Mouse (Mus musculus): ENCODE results near the gene Ugt2b38. TPM values are rescaled to one million over a fixed set of nuclear protein-coding genes. Genes with fewer than 3 reads are reported as not detected.

Gene Ugt2b38
- polyA plus RNA-seq, 1 experiment = 48.1 TPM

Other genes starting within 250 kb of the Ugt2b38 start
- gene Ugt2b37, start 169.4 kb downstream of the Ugt2b38 start, polyA plus RNA-seq (2012; rRNA removed) = 0.57 and 0.99 TPM in 2 replicates
- 0.28 and 0.33 TPM in 2 replicates for gene Ugt2a3, start 87.0 kb downstream of the Ugt2b38 start, polyA plus RNA-seq (2012; rRNA removed)
- gene Ugt2a2, start 58.1 kb upstream of the Ugt2b38 start, polyA plus RNA-seq (2012; rRNA removed) = not detected in 2 replicates
- not detected in 2 replicates for gene Gm43638, start 62.6 kb upstream of the Ugt2b38 start, polyA plus RNA-seq (2012; rRNA removed)
- not detected in 2 replicates for gene Ugt2a1, start 66.7 kb upstream of the Ugt2b38 start, polyA plus RNA-seq (2012; rRNA removed)
- gene Sult1b1, start 114.0 kb upstream of the Ugt2b38 start, polyA plus RNA-seq (2012; rRNA removed) = 0.72 and 0.92 TPM in 2 replicates
- 20.3 and 34.2 TPM in 2 replicates for gene Sult1d1, start 144.8 kb upstream of the Ugt2b38 start, polyA plus RNA-seq (2012; rRNA removed)
- gene Sult1e1, start 167.4 kb upstream of the Ugt2b38 start, polyA plus RNA-seq (2012; rRNA removed) = not detected in 2 replicates
- not detected in 2 replicates for gene Csn1s1, start 242.0 kb upstream of the Ugt2b38 start, polyA plus RNA-seq (2012; rRNA removed)

Measured in kidney, adult 2 months (tissue).